ENCODE assay signal across 9 mouse cellular contexts in genomic region chrX:94367248-94367647, GRCm38 (mm10). TPM values are rescaled to one million over a fixed set of nuclear protein-coding genes. Genes with fewer than 3 reads are reported as not detected.
DNase-seq lines count a peak whose midpoint lies in the region; ATAC-seq and TF ChIP-seq lines count a peak whose summit lies in the region.
"Had no signal": no experiment of that assay in that cellular context is flagged by ENCODE, and none has a peak within 500 bp of the region (broad histone marks: within the 10 kb centered on the region; RNA-seq: fewer than 3 reads in every experiment).

No protein-coding gene starts in this region.

- 10% methylated on average over 17 of the region's 17 CpGs for WGBS in heart, adult 2 months
- 24% methylated on average over 17 of the region's 17 CpGs for WGBS in embryonic facial prominence, embryonic 14.5 days
- 25% methylated on average over 17 of the region's 17 CpGs for WGBS in hindbrain, embryonic 14.5 days
- 20% methylated on average over 17 of the region's 17 CpGs for WGBS in liver, embryonic 16.5 days (ENCODE audit: insufficient replicate concordance)
- 18% methylated on average over 17 of the region's 17 CpGs for WGBS in stomach, embryonic 16.5 days

- no peaks in the 10 kb centered on the region for H3K9me3 ChIP-seq in embryonic facial prominence, embryonic 14.5 days (ENCODE audit: control insufficient read depth, low read length)
- H3K9me3 ChIP-seq in hindbrain, embryonic 14.5 days (ENCODE audit: control insufficient read depth, low read length), result no peaks in the 10 kb centered on the region
- H3K9me3 ChIP-seq in liver, embryonic 16.5 days (replicated peaks; ENCODE audit: control insufficient read depth, low read length), result no peaks in the 10 kb centered on the region
- H3K9me3 ChIP-seq in stomach, embryonic 16.5 days (replicated peaks; ENCODE audit: control insufficient read depth, low read length), result no peaks in the 10 kb centered on the region

- H3K4me2 ChIP-seq in embryonic facial prominence, embryonic 14.5 days (ENCODE audit: low read depth, low read length), result peak overlapping the region; percentile 50
- H3K4me2 ChIP-seq in hindbrain, embryonic 14.5 days (replicated peaks), result peak overlapping the region; percentile 43
- peak overlapping the region; percentile 64 for H3K4me2 ChIP-seq in liver, embryonic 16.5 days (ENCODE audit: low read depth, low read length)
- H3K4me2 ChIP-seq in stomach, embryonic 16.5 days (ENCODE audit: low read depth, low read length), result peak overlapping the region; percentile 52

- TF ChIP-seq EP300 in heart, adult 2 months (IDR thresholded peaks at IDR 0.05; ENCODE audit: insufficient read depth, low read depth, low read length), result no peak

- H3K79me2 ChIP-seq in heart, adult 2 months (replicated peaks; ENCODE audit: control insufficient read depth, insufficient read depth, low read length), result no peaks in the 10 kb centered on the region

- H3K4me1 ChIP-seq in heart, adult 2 months (ENCODE audit: control insufficient read depth, insufficient read depth, low read length), result no peaks in the 10 kb centered on the region
- H3K4me1 ChIP-seq in embryonic facial prominence, embryonic 14.5 days (ENCODE audit: control insufficient read depth, insufficient read depth, low read length), result no peaks in the 10 kb centered on the region
- H3K4me1 ChIP-seq in hindbrain, embryonic 14.5 days (replicated peaks; ENCODE audit: control insufficient read depth, insufficient read depth, low read length), result 0 out of 2 replicates have a peak, but pooled peaks cover 4% of the 10 kb centered on the region
- peaks cover 3% of the 10 kb centered on the region; the same call in 1 of the 2 replicates for H3K4me1 ChIP-seq in liver, embryonic 16.5 days (ENCODE audit: control insufficient read depth, low read depth, low read length)
- H3K4me1 ChIP-seq in stomach, embryonic 16.5 days (ENCODE audit: control insufficient read depth, insufficient read depth, low read length), result 0 out of 2 replicates have a peak, but pooled peaks cover 4% of the 10 kb centered on the region

- no peak for TF ChIP-seq CTCF in heart, adult 2 months (IDR thresholded peaks at IDR 0.05)

- H3K27ac ChIP-seq in heart, adult 2 months, result peak overlapping the region; percentile 80
- H3K27ac ChIP-seq in embryonic facial prominence, embryonic 14.5 days (replicated peaks; ENCODE audit: low read depth, low read length), result peak overlapping the region; percentile 58
- H3K27ac ChIP-seq in hindbrain, embryonic 14.5 days, result peak overlapping the region; percentile 58; the same call in 1 of the 2 replicates
- peak overlapping the region; percentile 50; the same call in 1 of the 2 replicates for H3K27ac ChIP-seq in liver, embryonic 16.5 days (ENCODE audit: low read length)
- peak overlapping the region; percentile 38 for H3K27ac ChIP-seq in stomach, embryonic 16.5 days (ENCODE audit: low read length)

- intact Hi-C loops in heart, adult 2 months (cut with DNase I), result loop anchor here (2.0 kb wide), 3 partner anchors 76 to 174 kb away; partner anchors contain the start of gene Klhl15
- intact Hi-C loops in heart, postnatal 36 days (cut with DNase I), result loop anchor here (5.0 kb wide), 2 partner anchors 130 to 175 kb away; partner anchors contain the start of gene Maged1

- H3K4me3 ChIP-seq in heart, adult 2 months, result peak overlapping the region; percentile 58
- peak overlapping the region; percentile 58 for H3K4me3 ChIP-seq in embryonic facial prominence, embryonic 14.5 days (ENCODE audit: low read depth, low read length)
- H3K4me3 ChIP-seq in hindbrain, embryonic 14.5 days (replicated peaks; ENCODE audit: low read length), result peak overlapping the region; percentile 47
- H3K4me3 ChIP-seq in liver, embryonic 16.5 days (ENCODE audit: low read depth, low read length), result peak overlapping the region; percentile 79
- peak overlapping the region; percentile 68 for H3K4me3 ChIP-seq in stomach, embryonic 16.5 days (replicated peaks; ENCODE audit: low read length)

- no peaks in the 10 kb centered on the region for H3K36me3 ChIP-seq in heart, adult 2 months (ENCODE audit: control insufficient read depth, insufficient read depth, low read length)
- no peaks in the 10 kb centered on the region for H3K36me3 ChIP-seq in embryonic facial prominence, embryonic 14.5 days (ENCODE audit: control insufficient read depth, insufficient read depth, low read length)
- no peaks in the 10 kb centered on the region for H3K36me3 ChIP-seq in hindbrain, embryonic 14.5 days (replicated peaks; ENCODE audit: control insufficient read depth, insufficient read depth)
- no peaks in the 10 kb centered on the region for H3K36me3 ChIP-seq in liver, embryonic 16.5 days (ENCODE audit: control insufficient read depth, insufficient read depth)
- H3K36me3 ChIP-seq in stomach, embryonic 16.5 days (ENCODE audit: control insufficient read depth, insufficient read depth, low read length), result no peaks in the 10 kb centered on the region

- DNase-seq in heart, adult 2 months, result no peak
- DNase-seq in heart, postnatal 36 days, result no peak
- DNase-seq in CD4-positive, CD25-positive, alpha-beta regulatory T cell, adult 2 months (ENCODE audit: low read depth, low spot score), result peak; percentile 53
- peak; percentile 6 for DNase-seq in embryonic facial prominence, embryonic 14.5 days (ENCODE audit: low spot score)
- no peak for DNase-seq in hindbrain, embryonic 14.5 days (ENCODE audit: low spot score)
- no peak for DNase-seq in retina, embryonic 14.5 days (ENCODE audit: low spot score)

- peak overlapping the region; percentile 72 for H3K9ac ChIP-seq in heart, adult 2 months (ENCODE audit: low read depth, low read length)
- peak overlapping the region; percentile 61 for H3K9ac ChIP-seq in embryonic facial prominence, embryonic 14.5 days (ENCODE audit: low read depth, low read length)
- peak overlapping the region; percentile 49 for H3K9ac ChIP-seq in hindbrain, embryonic 14.5 days
- peak overlapping the region; percentile 72 for H3K9ac ChIP-seq in liver, embryonic 16.5 days (ENCODE audit: low read depth, low read length)
- H3K9ac ChIP-seq in stomach, embryonic 16.5 days (ENCODE audit: low read length), result peak overlapping the region; percentile 72

- H3K27me3 ChIP-seq in heart, adult 2 months (ENCODE audit: control insufficient read depth, insufficient read depth, low read length), result peaks cover 1% of the 10 kb centered on the region; the same call in 1 of the 2 replicates
- peaks cover 60% of the 10 kb centered on the region for H3K27me3 ChIP-seq in embryonic facial prominence, embryonic 14.5 days (replicated peaks; ENCODE audit: control insufficient read depth, insufficient read depth, low read length)
- peaks cover 90% of the 10 kb centered on the region for H3K27me3 ChIP-seq in hindbrain, embryonic 14.5 days (ENCODE audit: control insufficient read depth, insufficient read depth, low read length)
- H3K27me3 ChIP-seq in liver, embryonic 16.5 days (ENCODE audit: control insufficient read depth, insufficient read depth, low read depth, low read length), result peaks cover 34% of the 10 kb centered on the region
- peaks cover 35% of the 10 kb centered on the region for H3K27me3 ChIP-seq in stomach, embryonic 16.5 days (ENCODE audit: control insufficient read depth, insufficient read depth, low read length)

- peak; percentile 5; the same call in 1 of the 2 replicates for ATAC-seq in embryonic facial prominence, embryonic 14.5 days (ENCODE audit: low read depth)
- ATAC-seq in hindbrain, embryonic 14.5 days (ENCODE audit: low FRiP score), result peak; percentile 29; the same call in 1 of the 2 replicates
- ATAC-seq in liver, embryonic 16.5 days (ENCODE audit: low read depth), result no peak; the same call in 1 of the 2 replicates
- peak; percentile 6; the same call in 1 of the 2 replicates for ATAC-seq in stomach, embryonic 16.5 days (ENCODE audit: insufficient read depth, low FRiP score)

- TF ChIP-seq POLR2A in heart, adult 2 months (IDR thresholded peaks at IDR 0.05; ENCODE audit: insufficient read depth, low read depth, low read length), result no peak

RNA-seq across cellular contexts. Expression of gene Apoo, which starts 0.3 kb away (rescaled TPM):
- total RNA-seq in heart, adult 2 months (2021), result 100 to 1,000 TPM; 183 to 262 TPM
- polyA plus RNA-seq in heart, adult 2 months (2012; rRNA removed), result 69.0 and 121 TPM in 2 replicates
- 100 to 1,000 TPM; 206 to 252 TPM for total RNA-seq in heart, postnatal 36 days (2021)
- polyA plus RNA-seq in embryonic facial prominence, embryonic 14.5 days (2014; fragmentation: Nextera tagmentation; extraction: Ambion mirVana), result 81.0 and 88.3 TPM in 2 replicates
- polyA plus RNA-seq in hindbrain, embryonic 14.5 days (2014; fragmentation: Nextera tagmentation; extraction: Ambion mirVana), result 132 and 141 TPM in 2 replicates
- polyA plus RNA-seq in liver, embryonic 16.5 days (2015; fragmentation: Nextera tagmentation; extraction: Ambion mirVana), result 40.5 and 45.1 TPM in 2 replicates
- 69.4 and 83.4 TPM in 2 replicates for polyA plus RNA-seq in stomach, embryonic 16.5 days (2015; fragmentation: Nextera tagmentation; extraction: Ambion mirVana)

RNA-seq across cellular contexts. Expression of gene Fam90a1b, which starts 0.7 kb away (rescaled TPM):
- not detected for total RNA-seq in heart, adult 2 months (2021)
- polyA plus RNA-seq in heart, adult 2 months (2012; rRNA removed), result not detected in 2 replicates
- not detected for total RNA-seq in heart, postnatal 36 days (2021)
- polyA plus RNA-seq in embryonic facial prominence, embryonic 14.5 days (2014; fragmentation: Nextera tagmentation; extraction: Ambion mirVana), result not detected in 2 replicates
- polyA plus RNA-seq in hindbrain, embryonic 14.5 days (2014; fragmentation: Nextera tagmentation; extraction: Ambion mirVana), result 0.16 and 0.28 TPM in 2 replicates
- polyA plus RNA-seq in liver, embryonic 16.5 days (2015; fragmentation: Nextera tagmentation; extraction: Ambion mirVana), result not detected in 2 replicates
- 0.07 and 0.18 TPM in 2 replicates for polyA plus RNA-seq in stomach, embryonic 16.5 days (2015; fragmentation: Nextera tagmentation; extraction: Ambion mirVana)
- polyA plus RNA-seq: large intestine, adult 2 months had no signal

Comparison
In these comparisons a context has a peak if more than half of its experiments do, and no peak if none do; other contexts are left out.
1. DNase-seq: peak in CD4-positive, CD25-positive, alpha-beta regulatory T cell, adult 2 months (single experiment) and embryonic facial prominence, embryonic 14.5 days (single experiment); none in heart, adult 2 months (0 of 2), heart, postnatal 36 days (0 of 2), hindbrain, embryonic 14.5 days (single experiment) and retina, embryonic 14.5 days (single experiment).
2. Peak in every context shown above with its lines, with median percentiles within 50 percentile points of each other: H3K27ac ChIP-seq, H3K4me3 ChIP-seq, H3K9ac ChIP-seq and H3K4me2 ChIP-seq.